Mouse (Mus musculus) adipose tissue, adult 10 weeks (tissue): ENCODE results near the gene Tmprss13. TPM values are rescaled to one million over a fixed set of nuclear protein-coding genes. Genes with fewer than 3 reads are reported as not detected.

ENCODE experiments used
- polyA plus RNA-seq: library from polyadenylated mRNA; stranded (reverse); fragments of 350-450 nt; fragmentation: Illumina TruSeq; extraction: RNeasy Lipid Tissue Mini Kit (QIAGEN cat#74804); gene quantifications from one replicate; pipeline ENCODE4 v1.2.3, GENCODE M21; 2014; ENCODE audit warnings: low read depth, low replicate concordance

Tmprss13 gene
- polyA plus RNA-seq: 1.2 TPM

DNA sequence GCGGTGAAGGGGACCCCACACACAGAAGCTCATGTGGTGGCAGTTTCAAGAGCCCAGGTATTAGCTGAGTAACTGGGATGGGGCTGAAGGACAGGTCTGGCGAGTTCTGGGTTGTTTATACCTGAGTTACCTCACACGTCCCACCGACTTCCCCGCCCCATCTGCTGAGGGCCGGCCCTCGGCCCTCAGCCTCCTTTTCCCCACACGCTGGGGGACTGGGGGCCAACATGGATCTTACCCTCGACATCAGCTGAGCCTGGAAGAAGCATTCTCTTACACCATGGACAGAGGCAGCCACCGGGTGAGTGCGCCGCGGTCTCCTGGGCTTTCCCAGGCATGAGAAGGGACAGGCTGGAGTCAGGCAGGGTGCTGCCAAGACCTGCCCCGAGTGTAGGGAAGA, at the start of gene Tmprss13:
Tmprss13 (plus strand) TSS at position 246 of the 400 bp plus-strand sequence.

DNA sequence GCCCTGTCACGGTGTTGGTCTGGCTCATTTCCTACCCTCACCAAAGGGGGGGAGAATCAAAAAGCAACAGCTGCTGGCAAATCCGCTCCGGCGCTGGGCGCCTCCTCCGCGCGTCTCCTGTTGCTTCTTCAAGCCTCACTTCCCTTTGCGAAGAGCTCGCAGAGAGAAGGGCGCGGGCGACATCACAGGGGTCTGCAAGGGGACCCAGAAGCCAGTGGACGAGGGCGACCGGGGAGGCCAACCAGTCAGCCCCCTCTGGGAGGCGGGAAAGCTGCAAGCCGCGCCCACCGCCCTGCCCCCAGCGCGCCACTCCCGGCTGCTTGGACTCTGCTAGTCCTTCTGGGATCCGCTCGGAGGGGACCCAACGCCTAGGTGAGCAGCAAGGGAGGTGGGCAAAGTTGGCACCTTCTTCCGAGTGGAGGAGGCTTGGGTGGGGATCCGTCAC, 51.2 kb downstream of the Tmprss13 start, which contains the start of gene Fxyd6:
Fxyd6 (plus strand) TSS at position 69 of the 445 bp plus-strand sequence.

Other genes starting within 250 kb of the Tmprss13 start
- 33.8 TPM for gene Jaml, start 239.9 kb upstream of the Tmprss13 start, polyA plus RNA-seq
- gene Scn2b, start 201.3 kb upstream of the Tmprss13 start, polyA plus RNA-seq: 6.5 TPM
- gene Scn4b, start 180.7 kb upstream of the Tmprss13 start, polyA plus RNA-seq: 0.82 TPM
- gene BC049352, start 137.1 kb upstream of the Tmprss13 start, polyA plus RNA-seq: not detected
- 0.67 TPM for gene Tmprss4, start 115.0 kb upstream of the Tmprss13 start, polyA plus RNA-seq
- gene Il10ra, start 50.0 kb upstream of the Tmprss13 start, polyA plus RNA-seq: 8.3 TPM
- 36.6 TPM for gene Fxyd6, start 51.1 kb downstream of the Tmprss13 start, polyA plus RNA-seq
- 22.1 TPM for gene Fxyd2, start 80.6 kb downstream of the Tmprss13 start, polyA plus RNA-seq
- gene Dscaml1, start 107.5 kb downstream of the Tmprss13 start, polyA plus RNA-seq: 1.6 TPM